Mouse (Mus musculus) MEL (cell line): ENCODE results near the gene Lrrc14b. TPM values are rescaled to one million over a fixed set of nuclear protein-coding genes. Genes with fewer than 3 reads are reported as not detected.

Experiments
- DNase-seq: peaks from one replicate; pipeline ENCODE4 v3.0.0; 2011; ENCODE audit warnings: low read depth, low spot score
- H3K27ac ChIP-seq: 2 replicates; pipeline ENCODE4 v1.5.1; 2012; ENCODE audit warnings: low read depth, mild to moderate bottlenecking, control low read depth, low read length, moderate library complexity; ENCODE audit not compliant: control insufficient read depth
- H3K27me3 ChIP-seq, 2 experiments: fragments of 150-350 bp in 1 of 2; sonication (generic) in 1 of 2; 2 replicates each; pipeline ENCODE4 v1.6.1; 2012; ENCODE audit warnings: low read length in 2 of 2, mild to moderate bottlenecking in 2 of 2, improper control_type of control experiment in 1 of 2, moderate library complexity in 1 of 2; ENCODE audit not compliant: insufficient read depth in 2 of 2, control insufficient read depth in 1 of 2
- H3K36me3 ChIP-seq, 2 experiments: 2 replicates each; pipeline ENCODE4 v1.6.1; 2012 to 2014; ENCODE audit warnings: low read length in 2 of 2, improper control_type of control experiment in 1 of 2, inconsistent platforms in 1 of 2, mild to moderate bottlenecking in 1 of 2; ENCODE audit not compliant: insufficient read depth in 2 of 2, control insufficient read depth in 1 of 2
- H3K4me1 ChIP-seq, 2 experiments: fragments of 150-350 bp in 1 of 2; sonication (generic) in 1 of 2; 2 replicates each; pipeline ENCODE4 v1.6.1; 2012; ENCODE audit warnings: low read length in 2 of 2, improper control_type of control experiment in 1 of 2, mild to moderate bottlenecking in 1 of 2; ENCODE audit not compliant: insufficient read depth in 2 of 2, control insufficient read depth in 1 of 2
- H3K4me3 ChIP-seq, 2 experiments: fragments of 150-350 bp in 1 of 2; sonication (generic) in 1 of 2; 2 replicates each; pipeline ENCODE4 v1.5.1; 2012; ENCODE audit warnings: low read depth in 2 of 2, low read length in 2 of 2, mild to moderate bottlenecking in 2 of 2, moderate library complexity in 2 of 2, control low read depth in 1 of 2, improper control_type of control experiment in 1 of 2; ENCODE audit not compliant: control insufficient read depth in 1 of 2, insufficient read depth in 1 of 2
- H3K79me2 ChIP-seq: 2 replicates; pipeline ENCODE4 v1.6.1; 2012; ENCODE audit warnings: mild to moderate bottlenecking, low read length, moderate library complexity; ENCODE audit not compliant: control insufficient read depth, poor library complexity, insufficient read depth
- H3K9ac ChIP-seq: 2 replicates; pipeline ENCODE4 v1.6.1; 2012; ENCODE audit warnings: low read depth, mild to moderate bottlenecking, control low read depth, low read length, moderate library complexity; ENCODE audit not compliant: control insufficient read depth, poor library complexity, severe bottlenecking
- H3K9me3 ChIP-seq: fragments of 150-350 bp; sonication (generic); replicated peaks from 2 replicates; pipeline ENCODE4 v1.6.1; 2012; ENCODE audit warnings: mild to moderate bottlenecking, low read length, improper control_type of control experiment, moderate library complexity; ENCODE audit not compliant: insufficient read depth
- CHD1 ChIP-seq: IDR thresholded peaks from 2 replicates; pipeline ENCODE4 v1.6.1; 2012; ENCODE audit warnings: low read depth, mild to moderate bottlenecking, inconsistent platforms, low read length, improper control_type of control experiment
- CHD2 ChIP-seq: IDR thresholded peaks from 2 replicates; pipeline ENCODE4 v1.6.1; 2011; ENCODE audit warnings: low read length, improper control_type of control experiment
- ELF1 ChIP-seq: IDR thresholded peaks from 2 replicates; pipeline ENCODE4 v1.6.1; 2014; ENCODE audit warnings: low read depth, mild to moderate bottlenecking, inconsistent platforms, low read length, improper control_type of control experiment, moderate library complexity
- EP300 ChIP-seq, 2 experiments: IDR thresholded peaks; 2 replicates each; pipeline ENCODE4 v1.6.1; 2011; ENCODE audit warnings: improper control_type of control experiment in 2 of 2, low read length in 2 of 2, low read depth in 1 of 2, mild to moderate bottlenecking in 1 of 2
- GATA1 ChIP-seq: IDR thresholded peaks from 2 replicates; pipeline ENCODE4 v1.6.1; 2011; ENCODE audit warnings: low read depth, low read length, improper control_type of control experiment
- KAT2A ChIP-seq: conservative IDR thresholded peaks from 2 replicates; pipeline ENCODE4 v1.6.1; 2012; ENCODE audit warnings: low read depth, low read length, improper control_type of control experiment, inconsistent platforms
- MAFK ChIP-seq: IDR thresholded peaks from 2 replicates; pipeline ENCODE4 v1.6.1; 2011; ENCODE audit warnings: low read depth, mild to moderate bottlenecking, low read length, improper control_type of control experiment, borderline replicate concordance
- MXI1 ChIP-seq: IDR thresholded peaks from 2 replicates; pipeline ENCODE4 v1.6.1; 2011; ENCODE audit warnings: mild to moderate bottlenecking, low read depth, low read length, improper control_type of control experiment
- POLR2A ChIP-seq, 2 experiments: IDR thresholded peaks; 2 replicates each; pipeline ENCODE4 v1.6.1; 2011 to 2012; ENCODE audit warnings: low read length in 2 of 2, mild to moderate bottlenecking in 2 of 2, control low read depth in 1 of 2, improper control_type of control experiment in 1 of 2, low read depth in 1 of 2, moderate library complexity in 1 of 2; ENCODE audit not compliant: control insufficient read depth in 1 of 2, insufficient read depth in 1 of 2, poor library complexity in 1 of 2
- POLR2AphosphoS5 ChIP-seq: IDR thresholded peaks from 2 replicates; pipeline ENCODE4 v1.6.1; 2012; ENCODE audit warnings: low read depth, borderline replicate concordance, mild to moderate bottlenecking, inconsistent platforms, low read length, moderate library complexity, mixed read lengths
- RAD21 ChIP-seq: IDR thresholded peaks from 2 replicates; pipeline ENCODE4 v1.6.1; 2011; ENCODE audit warnings: mild to moderate bottlenecking, low read depth, low read length, improper control_type of control experiment
- SMC3 ChIP-seq: IDR thresholded peaks from 2 replicates; pipeline ENCODE4 v1.6.1; 2011; ENCODE audit warnings: low read depth, low read length, improper control_type of control experiment
- TBP ChIP-seq: IDR thresholded peaks from 2 replicates; pipeline ENCODE4 v1.8.0; 2011; ENCODE audit warnings: low read depth, low read length, improper control_type of control experiment
- UBTF ChIP-seq: IDR thresholded peaks from 2 replicates; pipeline ENCODE4 v1.6.1; 2012; ENCODE audit warnings: low read depth, mild to moderate bottlenecking, inconsistent platforms, low read length, improper control_type of control experiment, moderate library complexity, borderline replicate concordance; ENCODE audit not compliant: insufficient read depth
- USF2 ChIP-seq, 2 experiments: IDR thresholded peaks; 2 replicates each; pipeline ENCODE4 v1.6.1; 2011 to 2012; ENCODE audit warnings: improper control_type of control experiment in 2 of 2, low read length in 2 of 2, borderline replicate concordance in 1 of 2, inconsistent platforms in 1 of 2, low read depth in 1 of 2, mild to moderate bottlenecking in 1 of 2; ENCODE audit not compliant: insufficient read depth in 1 of 2
- ZC3H11A ChIP-seq: IDR thresholded peaks from 2 replicates; pipeline ENCODE4 v1.6.1; 2012; ENCODE audit warnings: low read depth, mild to moderate bottlenecking, inconsistent platforms, low read length, improper control_type of control experiment
- ZKSCAN1 ChIP-seq: IDR thresholded peaks from 2 replicates; pipeline ENCODE4 v1.6.1; 2012; ENCODE audit warnings: low read depth, mild to moderate bottlenecking, inconsistent platforms, low read length, improper control_type of control experiment, moderate library complexity
- ZMIZ1 ChIP-seq: IDR thresholded peaks from 2 replicates; pipeline ENCODE4 v1.6.1; 2012; ENCODE audit warnings: low read depth, mild to moderate bottlenecking, inconsistent platforms, low read length, improper control_type of control experiment, moderate library complexity
- ZNF384 ChIP-seq: IDR thresholded peaks from 2 replicates; pipeline ENCODE4 v1.6.1; 2012; ENCODE audit warnings: low read depth, mild to moderate bottlenecking, inconsistent platforms, low read length, improper control_type of control experiment
- polyA plus RNA-seq, 2 experiments: library from polyadenylated mRNA; stranded (reverse) in 1 of 2; unstranded in 1 of 2; fragments of >175 nt in 1 of 2; fragments of >200 nt in 1 of 2; gene quantifications; 2 replicates each; pipeline versions ENCODE4 v1.2.1 to v1.2.4; 2012; ENCODE audit warnings: low replicate concordance in 2 of 2, low read depth in 1 of 2; ENCODE audit not compliant: insufficient read length in 2 of 2, insufficient read depth in 1 of 2, missing spikeins in 1 of 2
- total RNA-seq: library from RNA; depleted of rRNA; stranded (reverse); fragments of 300-350 nt; gene quantifications from 2 replicates; pipeline ENCODE4 v1.2.3, GENCODE M21; 2012; rRNA removed

Gene Lrrc14b
- total RNA-seq, result 0.08 and 0.10 TPM in 2 replicates
- not detected for polyA plus RNA-seq

GRCm38 (mm10) chr13:74363859-74364235 lies at the start of gene Lrrc14b:
Lrrc14b (minus strand) TSS chr13:74364005.
- Histone ChIP-seq H3K9me3 (no peaks in the 10 kb centered on the region), H3K27me3 (no peaks in the 10 kb centered on the region), H3K4me3 (no peak within 1 kb of the TSS), H3K79me2 (no peaks in the 10 kb centered on the region), H3K4me1 (no peaks in the 10 kb centered on the region), H3K36me3 (no peaks in the 10 kb centered on the region), H3K9ac (no peak within 1 kb of the TSS), H3K27ac (no peak within 1 kb of the TSS)
- TF ChIP-seq ZC3H11A (no peak), ZKSCAN1 (no peak), POLR2A (IDR thresholded peaks at IDR 0.05; ENCODE audit: control insufficient read depth in 1 of 2, insufficient read depth in 1 of 2, low read depth in 1 of 2, low read length in 2 of 2, poor library complexity in 1 of 2) (no peak), EP300 (IDR thresholded peaks at IDR 0.05; ENCODE audit: low read depth in 1 of 2, low read length in 2 of 2) (no peak), MAFK (no peak)
- DNase-seq, result no peak

GRCm38 (mm10) chr13:74399298-74399839 lies 35.6 kb upstream of the Lrrc14b start, which contains the start of gene Ftl1-ps1:
Ftl1-ps1 (plus strand) TSS chr13:74399694.
- no peak for DNase-seq
- Histone ChIP-seq H3K27ac (no peak within 1 kb of the TSS), H3K9ac (no peak within 1 kb of the TSS), H3K9me3 (no peaks in the 10 kb centered on the region), H3K4me3 (no peak within 1 kb of the TSS), H3K27me3 (peaks cover 2 to 6% of the 10 kb centered on the region in 2 experiments; a peak in 2 of 4 replicates), H3K36me3 (no peaks in the 10 kb centered on the region), H3K79me2 (no peaks in the 10 kb centered on the region), H3K4me1 (no peaks in the 10 kb centered on the region)
- no peak for TF ChIP-seq ELF1
- no peak for TF ChIP-seq EP300 (IDR thresholded peaks at IDR 0.05; ENCODE audit: low read depth in 1 of 2, low read length in 2 of 2)
- no peak for TF ChIP-seq SMC3
- TF ChIP-seq USF2 (IDR thresholded peaks at IDR 0.05; ENCODE audit: borderline replicate concordance in 1 of 2, insufficient read depth in 1 of 2, low read depth in 1 of 2, low read length in 2 of 2), result no peak
- no peak for TF ChIP-seq GATA1
- TF ChIP-seq KAT2A, result no peak
- no peak for TF ChIP-seq UBTF
- no peak for TF ChIP-seq CHD2
- no peak for TF ChIP-seq TBP
- TF ChIP-seq ZMIZ1, result no peak
- TF ChIP-seq CHD1, result no peak
- no peak for TF ChIP-seq ZKSCAN1
- TF ChIP-seq MXI1, result no peak
- no peak for TF ChIP-seq ZC3H11A
- TF ChIP-seq RAD21, result no peak
- no peak for TF ChIP-seq ZNF384
- TF ChIP-seq POLR2AphosphoS5, result no peak
